Mouse (Mus musculus): ENCODE data around the gene Emilin2. TPM values are rescaled to one million over a fixed set of nuclear protein-coding genes. Genes with fewer than 3 reads are reported as not detected.
"Not testable (repeated sequence)": the region's sequence is repeated elsewhere in the genome, so short reads cannot be mapped to it uniquely, and the experiment has no call there.

Emilin2 gene
- polyA plus RNA-seq (2015; fragmentation: Nextera tagmentation; extraction: Ambion mirVana): 2.0 and 2.5 TPM in 2 replicates

GRCm38 (mm10) chr17:71311340-71312171, at the start of gene Emilin2:
Gene Emilin2 (minus strand): TSS chr17:71311978.
- H3K4me1 ChIP-seq (replicated peaks): peaks cover 26% of the 10 kb centered on the region
- WGBS: 10% methylated on average over 20 of the region's 20 CpGs
- peaks cover 39% of the 10 kb centered on the region for H3K27me3 ChIP-seq
- ATAC-seq: peak; percentile 4; the same call in 1 of the 2 replicates
- peak within 1 kb of the TSS; percentile 60 for H3K9ac ChIP-seq (replicated peaks)
- peak within 1 kb of the TSS; percentile 66 for H3K4me3 ChIP-seq (replicated peaks)
- H3K4me2 ChIP-seq (replicated peaks): peak within 1 kb of the TSS; percentile 100
- H3K9me3 ChIP-seq: no peaks in the 10 kb centered on the region
- no peak within 1 kb of the TSS for H3K27ac ChIP-seq
- H3K36me3 ChIP-seq: no peaks in the 10 kb centered on the region

GRCm38 (mm10) chr17:71355526-71355925, 43.7 kb upstream of the Emilin2 start:
- 94% methylated on average over 3 of the region's 3 CpGs for WGBS
- no peak overlapping the region for H3K27ac ChIP-seq
- no peak for ATAC-seq
- H3K9ac ChIP-seq (replicated peaks): no peak overlapping the region
- H3K4me3 ChIP-seq (replicated peaks): no peak overlapping the region
- no peaks in the 10 kb centered on the region for H3K4me1 ChIP-seq (replicated peaks)
- no peak overlapping the region for H3K4me2 ChIP-seq (replicated peaks)
- H3K9me3 ChIP-seq: no peaks in the 10 kb centered on the region
- H3K27me3 ChIP-seq: no peaks in the 10 kb centered on the region
- H3K36me3 ChIP-seq: peaks cover 56% of the 10 kb centered on the region

GRCm38 (mm10) chr17:71354205-71354604, 42.4 kb upstream of the Emilin2 start:
- no peak overlapping the region for H3K4me2 ChIP-seq (replicated peaks)
- no peaks in the 10 kb centered on the region for H3K4me1 ChIP-seq (replicated peaks)
- H3K27me3 ChIP-seq: no peaks in the 10 kb centered on the region
- H3K27ac ChIP-seq: no peak overlapping the region
- H3K4me3 ChIP-seq (replicated peaks): no peak overlapping the region
- no peaks in the 10 kb centered on the region for H3K9me3 ChIP-seq
- no peak for ATAC-seq
- WGBS: 95% methylated on average over 11 of the region's 11 CpGs
- no peak overlapping the region for H3K9ac ChIP-seq (replicated peaks)
- H3K36me3 ChIP-seq: peaks cover 54% of the 10 kb centered on the region

GRCm38 (mm10) chr17:71348188-71348587, 36.4 kb upstream of the Emilin2 start:
- Histone ChIP-seq H3K9ac (replicated peaks) (no peak overlapping the region), H3K9me3 (no peaks in the 10 kb centered on the region), H3K4me1 (replicated peaks) (no peaks in the 10 kb centered on the region), H3K27ac (no peak overlapping the region), H3K27me3 (no peaks in the 10 kb centered on the region), H3K4me2 (replicated peaks) (no peak overlapping the region), H3K36me3 (peaks cover 71% of the 10 kb centered on the region), H3K4me3 (replicated peaks) (no peak overlapping the region)
- WGBS: 84% methylated on average over 3 of the region's 3 CpGs
- no peak for ATAC-seq

GRCm38 (mm10) chr17:71342006-71342405, 30.2 kb upstream of the Emilin2 start:
- no peaks in the 10 kb centered on the region for H3K4me1 ChIP-seq (replicated peaks)
- H3K4me2 ChIP-seq (replicated peaks): no peak overlapping the region
- peaks cover 37% of the 10 kb centered on the region for H3K36me3 ChIP-seq
- no peaks in the 10 kb centered on the region for H3K27me3 ChIP-seq
- WGBS: 89% methylated on average over 3 of the region's 3 CpGs
- H3K9ac ChIP-seq (replicated peaks): no peak overlapping the region
- H3K4me3 ChIP-seq (replicated peaks): no peak overlapping the region
- no peaks in the 10 kb centered on the region for H3K9me3 ChIP-seq
- no peak overlapping the region for H3K27ac ChIP-seq
- ATAC-seq: no peak

GRCm38 (mm10) chr17:71338627-71339026, 26.8 kb upstream of the Emilin2 start:
- Histone ChIP-seq H3K9ac (replicated peaks) (no peak overlapping the region), H3K4me1 (replicated peaks) (no peaks in the 10 kb centered on the region), H3K27ac (no peak overlapping the region), H3K27me3 (no peaks in the 10 kb centered on the region), H3K4me3 (replicated peaks) (no peak overlapping the region), H3K4me2 (replicated peaks) (no peak overlapping the region), H3K9me3 (no peaks in the 10 kb centered on the region), H3K36me3 (peaks cover 19% of the 10 kb centered on the region; the same call in 1 of the 2 replicates)
- WGBS: 94% methylated on average over 6 of the region's 6 CpGs
- no peak for ATAC-seq

- no peak overlapping the region for H3K27ac ChIP-seq
- H3K4me1 ChIP-seq (replicated peaks): no peaks in the 10 kb centered on the region
- no peak overlapping the region for H3K9ac ChIP-seq (replicated peaks)
- 93% methylated on average over 9 of the region's 9 CpGs for WGBS
- H3K4me2 ChIP-seq (replicated peaks): no peak overlapping the region
- no peak for ATAC-seq
- no peak overlapping the region for H3K4me3 ChIP-seq (replicated peaks)
- H3K9me3 ChIP-seq: no peaks in the 10 kb centered on the region
- peaks cover 12% of the 10 kb centered on the region; the same call in 1 of the 2 replicates for H3K36me3 ChIP-seq
- no peaks in the 10 kb centered on the region for H3K27me3 ChIP-seq
These were observed 25.8 kb upstream of the Emilin2 start for GRCm38 (mm10) chr17:71337546-71337945.

- Histone ChIP-seq H3K4me3 (replicated peaks) (no peak overlapping the region), H3K9me3 (no peaks in the 10 kb centered on the region), H3K4me2 (replicated peaks) (no peak overlapping the region), H3K36me3 (peaks cover 7% of the 10 kb centered on the region; the same call in 1 of the 2 replicates), H3K27ac (no peak overlapping the region), H3K27me3 (no peaks in the 10 kb centered on the region), H3K9ac (replicated peaks) (no peak overlapping the region), H3K4me1 (replicated peaks) (no peaks in the 10 kb centered on the region)
- 82% methylated on average over 8 of the region's 8 CpGs for WGBS
- no peak for ATAC-seq
These were observed 24.6 kb upstream of the Emilin2 start for GRCm38 (mm10) chr17:71336421-71336820.

- Histone ChIP-seq H3K9me3 (no peaks in the 10 kb centered on the region), H3K27me3 (no peaks in the 10 kb centered on the region), H3K4me2 (replicated peaks) (no peak overlapping the region), H3K36me3 (no peaks in the 10 kb centered on the region), H3K4me1 (replicated peaks) (no peaks in the 10 kb centered on the region), H3K27ac (no peak overlapping the region), H3K4me3 (replicated peaks) (no peak overlapping the region), H3K9ac (replicated peaks) (no peak overlapping the region)
- WGBS: 81% methylated on average over 15 of the region's 15 CpGs
- ATAC-seq: no peak
These were observed 20.5 kb upstream of the Emilin2 start for GRCm38 (mm10) chr17:71332298-71332697.

- not testable (repeated sequence) for H3K36me3 ChIP-seq; H3K4me2 ChIP-seq (replicated peaks); H3K27ac ChIP-seq; H3K4me1 ChIP-seq (replicated peaks); H3K27me3 ChIP-seq; H3K4me3 ChIP-seq (replicated peaks); ATAC-seq; H3K9me3 ChIP-seq; H3K9ac ChIP-seq (replicated peaks)
- 90% methylated on average over 8 of the region's 8 CpGs for WGBS
These were observed 9.0 kb upstream of the Emilin2 start for GRCm38 (mm10) chr17:71320731-71321130.

GRCm38 (mm10) chr17:71319361-71319760, 7.6 kb upstream of the Emilin2 start:
- H3K27ac ChIP-seq: no peak overlapping the region
- no peak for ATAC-seq
- no peaks in the 10 kb centered on the region for H3K27me3 ChIP-seq
- no peak overlapping the region for H3K9ac ChIP-seq (replicated peaks)
- no peaks in the 10 kb centered on the region for H3K9me3 ChIP-seq
- H3K4me1 ChIP-seq (replicated peaks): no peaks in the 10 kb centered on the region
- no peak overlapping the region for H3K4me2 ChIP-seq (replicated peaks)
- no peaks in the 10 kb centered on the region for H3K36me3 ChIP-seq
- WGBS: 94% methylated on average over 3 of the region's 3 CpGs
- no peak overlapping the region for H3K4me3 ChIP-seq (replicated peaks)

GRCm38 (mm10) chr17:71317571-71317970, 5.8 kb upstream of the Emilin2 start:
- no peaks in the 10 kb centered on the region for H3K4me1 ChIP-seq (replicated peaks)
- no peaks in the 10 kb centered on the region for H3K9me3 ChIP-seq
- H3K9ac ChIP-seq (replicated peaks): no peak overlapping the region
- no peak overlapping the region for H3K4me3 ChIP-seq (replicated peaks)
- peaks cover 5% of the 10 kb centered on the region; the same call in 1 of the 2 replicates for H3K27me3 ChIP-seq
- H3K4me2 ChIP-seq (replicated peaks): no peak overlapping the region
- no peak overlapping the region for H3K27ac ChIP-seq
- no peaks in the 10 kb centered on the region for H3K36me3 ChIP-seq
- no peak for ATAC-seq
- 95% methylated on average over 4 of the region's 4 CpGs for WGBS

Measured in midbrain, embryonic 13.5 days (tissue).